Mouse (Mus musculus) brown adipose tissue, adult 24 weeks (tissue): ENCODE results near the gene Tcf3. TPM values are rescaled to one million over a fixed set of nuclear protein-coding genes. Genes with fewer than 3 reads are reported as not detected.

Experiments used
- H3K27ac ChIP-seq: fragments of 200-500 bp; replicated peaks from 2 replicates; pipeline ENCODE4 v1.5.1; 2012; ENCODE audit warnings: low read depth, mild to moderate bottlenecking, low read length
- H3K4me1 ChIP-seq: fragments of 200-500 bp; 2 replicates; pipeline ENCODE4 v1.6.1; 2012; ENCODE audit warnings: low read length, mixed read lengths; ENCODE audit not compliant: control insufficient read depth, insufficient read depth, insufficient read length
- H3K4me3 ChIP-seq: fragments of 200-500 bp; 2 replicates; pipeline ENCODE4 v1.5.1; 2012; ENCODE audit warnings: low read depth, mild to moderate bottlenecking, low read length, moderate library complexity; ENCODE audit not compliant: insufficient read depth
- polyA plus RNA-seq: library from polyadenylated mRNA; stranded (reverse); fragments of >200 nt; gene quantifications from 2 replicates; pipeline ENCODE4 v1.2.4, GENCODE M21; 2012; ENCODE audit not compliant: missing spikeins, insufficient read depth, insufficient read length

The Tcf3 gene
- polyA plus RNA-seq, 1 experiment: 11.4 TPM

- Histone ChIP-seq H3K27ac (no peak overlapping the region), H3K4me1 (peaks cover 7% of the 10 kb centered on the region; the same call in 1 of the 2 replicates), H3K4me3 (no peak overlapping the region)
These were observed 42.8 kb downstream of the Tcf3 start for GRCm38 (mm10) chr10:80390697-80391096.

DNA sequence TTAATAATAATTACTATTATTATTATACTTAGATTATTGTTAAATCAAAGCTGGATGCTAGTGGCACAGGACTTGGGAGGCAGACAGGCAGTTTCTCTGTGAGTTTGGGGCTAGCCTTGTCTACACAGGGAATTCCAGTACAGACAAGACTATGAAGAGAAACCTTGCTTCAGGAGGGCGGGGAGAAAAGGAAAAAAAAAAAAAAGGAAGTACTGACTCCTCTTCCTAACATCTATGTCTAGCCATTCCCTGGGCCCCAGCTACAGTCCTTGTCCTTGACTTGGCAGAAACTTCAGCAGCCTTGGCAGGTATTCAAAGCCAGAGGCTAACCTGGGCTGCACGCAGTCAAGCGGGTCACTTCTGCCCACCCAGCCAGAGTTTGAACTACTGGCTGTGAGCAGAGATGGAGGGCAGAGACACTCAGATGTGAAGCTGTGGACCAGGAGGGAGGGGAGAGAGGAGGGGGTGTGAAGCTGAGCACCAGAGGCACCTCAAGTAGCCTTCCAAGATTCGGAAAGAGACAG lies 44.2 kb downstream of the Tcf3 start:
- Histone ChIP-seq H3K4me1 (peaks cover 18% of the 10 kb centered on the region), H3K27ac (no peak overlapping the region), H3K4me3 (no peak overlapping the region)

DNA sequence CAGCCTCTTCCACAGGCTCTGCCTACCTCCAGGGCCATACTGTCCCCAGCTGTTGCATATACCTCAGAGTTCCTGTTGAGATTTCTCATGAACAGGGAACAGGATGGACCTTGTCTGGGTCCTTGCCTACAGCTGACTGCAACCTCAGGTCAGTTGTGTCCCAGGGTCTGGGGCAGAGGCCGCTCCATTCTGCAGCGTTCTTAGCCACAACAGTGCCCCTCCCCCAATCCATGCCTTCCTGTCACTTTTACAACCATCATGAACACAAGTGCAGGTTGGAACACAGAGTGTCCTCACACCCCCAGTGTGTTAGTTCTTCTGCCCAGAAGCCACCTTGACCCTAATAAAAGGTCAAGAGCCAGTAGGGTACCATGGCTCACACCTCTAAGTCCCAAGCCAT lies 44.7 kb downstream of the Tcf3 start:
- H3K4me3 ChIP-seq: no peak overlapping the region
- H3K27ac ChIP-seq: no peak overlapping the region

DNA sequence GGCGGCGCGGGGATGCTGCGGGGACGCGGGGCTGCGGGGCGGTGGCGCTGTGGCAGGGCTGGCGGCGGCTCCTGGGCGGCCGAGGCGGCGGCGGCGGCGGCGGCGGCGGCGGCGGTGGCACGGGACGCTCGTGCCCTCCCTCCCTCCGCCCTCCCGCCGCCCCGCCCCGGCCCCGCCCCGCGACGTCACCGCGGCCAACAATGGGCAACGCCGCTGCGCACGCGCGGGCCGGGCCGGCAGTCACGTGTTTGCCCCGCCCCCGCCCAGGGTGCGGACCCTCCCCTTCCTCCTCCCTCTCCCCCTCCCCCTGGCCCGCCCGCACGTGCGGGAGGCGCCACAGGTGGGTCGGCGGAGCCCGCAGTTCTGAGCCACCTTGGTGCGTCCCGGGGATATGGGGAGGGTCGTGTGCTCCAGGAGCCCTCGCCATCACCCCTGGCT lies 45.9 kb downstream of the Tcf3 start, which contains the start of gene Mex3d:
Mex3d (minus strand) TSS at position 138 of the 438 bp plus-strand sequence.
- Histone ChIP-seq H3K4me1 (peaks cover 19% of the 10 kb centered on the region), H3K27ac (peak within 1 kb of the TSS; percentile 12; the same call in 1 of the 2 replicates), H3K4me3 (peak within 1 kb of the TSS; percentile 75)

More for the DNA sequence above, 44.7 kb downstream of the Tcf3 start:
- peaks cover 19% of the 10 kb centered on the region for H3K4me1 ChIP-seq

DNA sequence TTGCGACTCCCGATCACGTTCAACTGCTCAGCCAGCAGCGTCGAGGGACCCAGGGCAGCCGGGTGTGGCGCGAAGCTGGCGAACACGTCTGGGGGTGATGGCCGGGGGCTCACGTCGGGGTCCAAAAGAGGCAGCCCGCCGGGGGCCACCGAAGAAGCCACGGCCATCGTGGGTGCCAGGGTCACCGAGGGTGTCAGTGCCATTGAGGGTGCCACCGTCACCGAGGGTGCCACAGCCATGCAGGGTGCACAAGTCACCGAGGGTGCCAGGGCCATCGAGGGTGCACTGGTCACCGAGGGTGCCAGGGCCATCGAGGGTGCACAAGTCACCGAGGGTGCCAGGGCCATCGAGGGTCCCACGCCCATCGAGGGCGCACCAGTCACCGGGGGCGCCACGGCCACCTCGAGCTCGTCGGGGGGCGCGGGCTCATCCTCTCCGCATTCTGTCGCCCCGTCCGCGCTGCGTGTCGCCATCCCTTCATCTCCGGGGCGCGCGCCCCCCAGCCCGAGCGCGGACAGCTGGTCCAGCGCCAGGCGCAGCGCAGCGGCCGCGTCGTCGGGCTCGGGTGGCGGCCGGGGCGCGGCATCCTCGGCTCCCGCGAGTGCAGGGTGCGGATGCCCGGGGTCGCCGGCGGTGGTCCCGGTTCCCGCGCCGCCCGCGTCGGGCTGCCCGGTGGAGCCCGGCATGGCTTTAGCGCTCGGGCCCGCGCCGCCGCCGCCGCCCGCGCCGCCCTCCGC lies 46.5 kb downstream of the Tcf3 start:
- Histone ChIP-seq H3K4me3 (peak overlapping the region; percentile 75), H3K27ac (no peak overlapping the region), H3K4me1 (peaks cover 19% of the 10 kb centered on the region)

GRCm38 (mm10) chr10:80385811-80386734 lies 47.4 kb downstream of the Tcf3 start:
- Histone ChIP-seq H3K27ac (no peak overlapping the region), H3K4me3 (peak overlapping the region; percentile 75), H3K4me1 (peaks cover 19% of the 10 kb centered on the region)

- Histone ChIP-seq H3K4me3 (peak overlapping the region; percentile 75), H3K27ac (no peak overlapping the region)
These were observed 48.1 kb downstream of the Tcf3 start for GRCm38 (mm10) chr10:80385310-80385709.

GRCm38 (mm10) chr10:80384709-80385108 lies 48.7 kb downstream of the Tcf3 start:
- Histone ChIP-seq H3K27ac (no peak overlapping the region), H3K4me3 (no peak overlapping the region), H3K4me1 (peaks cover 19% of the 10 kb centered on the region)

More at GRCm38 (mm10) chr10:80385310-80385709, 48.1 kb downstream of the Tcf3 start:
- H3K4me1 ChIP-seq: peaks cover 19% of the 10 kb centered on the region

GRCm38 (mm10) chr10:80384115-80384639 lies 49.3 kb downstream of the Tcf3 start:
- H3K27ac ChIP-seq: no peak overlapping the region
- H3K4me1 ChIP-seq: peaks cover 19% of the 10 kb centered on the region
- no peak overlapping the region for H3K4me3 ChIP-seq

DNA sequence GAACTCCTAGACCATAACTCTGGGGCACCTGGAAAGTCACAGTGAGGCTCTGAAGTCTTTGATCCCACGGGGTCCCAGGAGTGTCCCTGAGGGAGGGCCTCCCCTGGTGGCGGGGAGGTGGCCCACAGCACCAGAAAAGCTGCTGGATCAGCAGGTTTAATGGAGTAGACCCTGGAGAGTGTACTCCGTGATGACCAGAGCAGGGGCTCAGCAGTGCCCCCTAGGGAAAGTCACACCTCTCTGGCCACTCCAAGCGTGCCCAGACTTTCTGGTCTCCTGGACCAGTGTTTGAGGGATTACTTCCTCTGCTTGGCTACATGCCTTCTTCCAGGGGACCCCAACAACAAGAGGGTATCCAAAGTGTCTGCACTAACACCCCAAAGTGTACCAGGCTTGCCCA lies 50.0 kb downstream of the Tcf3 start:
- Histone ChIP-seq H3K4me3 (no peak overlapping the region), H3K4me1 (peaks cover 19% of the 10 kb centered on the region), H3K27ac (no peak overlapping the region)

GRCm38 (mm10) chr10:80382641-80383365 lies 50.6 kb downstream of the Tcf3 start:
- Histone ChIP-seq H3K4me3 (no peak overlapping the region), H3K27ac (no peak overlapping the region), H3K4me1 (peaks cover 19% of the 10 kb centered on the region)

GRCm38 (mm10) chr10:80377716-80378115 lies 55.7 kb downstream of the Tcf3 start:
- Histone ChIP-seq H3K4me3 (no peak overlapping the region), H3K4me1 (no peaks in the 10 kb centered on the region), H3K27ac (no peak overlapping the region)

DNA sequence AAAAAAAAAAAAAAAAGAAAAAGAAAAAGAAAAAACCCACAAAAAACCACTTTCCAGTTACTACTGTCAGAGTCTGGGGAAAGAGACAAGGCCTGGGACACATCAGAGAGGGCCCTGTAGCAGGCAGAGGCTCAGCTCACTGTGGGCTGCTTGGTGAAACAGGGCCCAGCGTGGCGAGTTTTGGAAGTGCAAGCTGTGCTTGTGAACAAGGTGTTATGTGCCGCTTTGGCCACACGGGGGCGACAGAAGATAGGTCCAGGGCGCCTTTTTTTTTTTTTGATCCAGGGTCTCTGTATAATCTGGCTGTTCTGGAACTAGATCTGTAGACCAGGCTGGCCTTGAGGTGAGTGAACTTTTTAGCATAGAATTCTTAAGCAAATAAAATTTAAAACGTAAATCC lies 57.3 kb downstream of the Tcf3 start:
- no peak overlapping the region for H3K27ac ChIP-seq

GRCm38 (mm10) chr10:80374063-80374462 lies 59.4 kb downstream of the Tcf3 start:
- H3K4me1 ChIP-seq: no peaks in the 10 kb centered on the region
- no peak overlapping the region for H3K27ac ChIP-seq
- no peak overlapping the region for H3K4me3 ChIP-seq

More for the DNA sequence above, 57.3 kb downstream of the Tcf3 start:
- no peak overlapping the region for H3K4me3 ChIP-seq
- H3K4me1 ChIP-seq: no peaks in the 10 kb centered on the region
